13 mouse cellular contexts compared by ENCODE assay signal in the genomic region with DNA sequence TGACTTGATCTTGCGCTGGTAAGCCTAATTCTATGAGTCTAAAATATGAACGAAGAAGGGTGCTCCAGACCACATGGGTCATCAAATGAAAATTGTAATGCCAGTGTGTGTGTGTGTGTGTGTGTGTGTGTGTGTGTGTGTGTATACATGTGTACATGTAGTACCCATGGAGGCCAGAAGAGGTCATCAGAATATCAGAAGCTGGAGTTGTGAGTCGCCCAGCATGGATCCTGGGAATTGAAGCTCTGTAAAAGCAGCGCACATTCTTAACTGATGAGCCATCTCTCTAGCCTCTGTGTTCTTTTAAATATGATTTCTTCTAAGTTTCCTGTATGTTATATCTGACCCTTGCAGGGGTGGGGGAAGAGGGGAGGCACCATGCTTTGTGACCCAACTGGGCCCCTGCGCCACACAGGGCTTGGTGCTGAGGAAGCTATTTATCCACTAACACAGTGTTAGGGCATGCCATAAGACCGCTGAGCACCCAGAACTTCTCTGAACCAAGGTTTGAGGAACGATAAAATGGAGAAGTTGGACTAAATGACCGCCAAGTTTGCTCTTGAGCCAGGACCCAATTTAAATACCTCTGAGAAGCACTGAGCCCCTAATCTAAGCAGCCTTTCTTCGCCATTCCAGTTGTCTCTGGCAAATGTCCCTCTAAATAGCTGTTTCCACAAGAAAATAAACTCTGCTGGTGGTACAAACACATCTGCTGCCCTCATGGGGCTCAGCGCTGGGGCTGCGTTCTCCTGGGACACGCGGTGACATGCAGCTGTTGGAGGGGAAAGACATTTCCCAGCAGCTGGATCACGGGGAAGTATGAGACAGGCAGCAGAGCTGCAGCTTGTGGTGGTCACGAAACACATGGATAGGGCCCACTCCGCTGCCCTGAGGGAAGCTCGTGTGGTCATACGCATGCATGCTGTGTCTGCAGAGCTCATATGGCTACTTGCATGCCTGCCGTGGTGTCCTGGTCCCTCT. TPM values are rescaled to one million over a fixed set of nuclear protein-coding genes. Genes with fewer than 3 reads are reported as not detected.
DNase-seq lines count a peak whose midpoint lies in the region; ATAC-seq lines count a peak whose summit lies in the region.
"Had no signal": no experiment of that assay in that cellular context is flagged by ENCODE, and none has a peak within 500 bp of the region (broad histone marks: within the 10 kb centered on the region; RNA-seq: fewer than 3 reads in every experiment).

No protein-coding gene starts in this region.

- H3K9me3 ChIP-seq in midbrain, embryonic 14.5 days (ENCODE audit: control insufficient read depth, low read length) = no peaks in the 10 kb centered on the region
- H3K9me3 ChIP-seq in midbrain, embryonic 13.5 days = 0 out of 2 replicates have a peak, but pooled peaks cover 8% of the 10 kb centered on the region
- no peaks in the 10 kb centered on the region for H3K9me3 ChIP-seq in stomach, embryonic 15.5 days
- H3K9me3 ChIP-seq: liver, embryonic 12.5 days had no signal

- H3K27ac ChIP-seq in midbrain, embryonic 14.5 days (replicated peaks; ENCODE audit: low read depth, low read length) = no peak overlapping the region
- no peak overlapping the region for H3K27ac ChIP-seq in midbrain, embryonic 13.5 days
- H3K27ac ChIP-seq in stomach, embryonic 15.5 days = peak overlapping the region; percentile 49
- H3K27ac ChIP-seq: liver, embryonic 12.5 days had no signal

- no peaks in the 10 kb centered on the region for H3K36me3 ChIP-seq in midbrain, embryonic 14.5 days (ENCODE audit: control insufficient read depth, insufficient read depth, low read length)
- H3K36me3 ChIP-seq in midbrain, embryonic 13.5 days = no peaks in the 10 kb centered on the region
- no peaks in the 10 kb centered on the region for H3K36me3 ChIP-seq in stomach, embryonic 15.5 days
- H3K36me3 ChIP-seq: liver, embryonic 12.5 days had no signal

- DNase-seq in gastrocnemius, postnatal 14 days = peak; percentile 37
- DNase-seq in gastrocnemius, adult 18-20 months (ENCODE audit: low spot score) = no peak
- peak; percentile 20 for DNase-seq in midbrain, embryonic 14.5 days
- DNase-seq in thymus, postnatal 36 days = no peak
- no peak for DNase-seq in spleen, postnatal 14 days (ENCODE audit: low spot score in 2 of 2)
- DNase-seq: adrenal gland, adult 8-10 months; cerebellum, adult 8-10 months; heart, postnatal 14 days; thymus, postnatal 4 days had no signal

- no peak overlapping the region for H3K9ac ChIP-seq in midbrain, embryonic 14.5 days (replicated peaks; ENCODE audit: low read length)
- H3K9ac ChIP-seq in midbrain, embryonic 13.5 days (replicated peaks) = no peak overlapping the region
- no peak overlapping the region for H3K9ac ChIP-seq in stomach, embryonic 15.5 days
- H3K9ac ChIP-seq: liver, embryonic 12.5 days had no signal

- ATAC-seq in midbrain, embryonic 14.5 days (ENCODE audit: low FRiP score, low TSS enrichment) = no peak
- no peak for ATAC-seq in midbrain, embryonic 13.5 days
- peak; percentile 70 for ATAC-seq in granulocyte monocyte progenitor cell, adult 5-6 weeks (replicated peaks; ENCODE audit: poor library complexity, severe bottlenecking)
- ATAC-seq in stomach, embryonic 15.5 days (ENCODE audit: insufficient read depth, low FRiP score, low read depth) = no peak
- ATAC-seq: liver, embryonic 12.5 days had no signal

- no peaks in the 10 kb centered on the region for H3K4me1 ChIP-seq in midbrain, embryonic 14.5 days (ENCODE audit: control insufficient read depth, insufficient read depth, low read length)
- peaks cover 4% of the 10 kb centered on the region for H3K4me1 ChIP-seq in midbrain, embryonic 13.5 days (replicated peaks)
- H3K4me1 ChIP-seq in stomach, embryonic 15.5 days = peaks cover 16% of the 10 kb centered on the region; the same call in 1 of the 2 replicates
- H3K4me1 ChIP-seq: liver, embryonic 12.5 days had no signal

- no peak overlapping the region for H3K4me2 ChIP-seq in midbrain, embryonic 14.5 days (ENCODE audit: low read length)
- H3K4me2 ChIP-seq in midbrain, embryonic 13.5 days (replicated peaks) = no peak overlapping the region
- no peak overlapping the region for H3K4me2 ChIP-seq in stomach, embryonic 15.5 days
- H3K4me2 ChIP-seq: liver, embryonic 12.5 days had no signal

- no peaks in the 10 kb centered on the region for H3K27me3 ChIP-seq in midbrain, embryonic 14.5 days (ENCODE audit: control insufficient read depth, insufficient read depth, low read length)
- H3K27me3 ChIP-seq in midbrain, embryonic 13.5 days = 0 out of 2 replicates have a peak, but pooled peaks cover 5% of the 10 kb centered on the region
- H3K27me3 ChIP-seq in stomach, embryonic 15.5 days (replicated peaks) = no peaks in the 10 kb centered on the region
- H3K27me3 ChIP-seq: liver, embryonic 12.5 days had no signal

- WGBS in midbrain, embryonic 14.5 days = 94% methylated on average over 19 of the region's 19 CpGs
- 96% methylated on average over 19 of the region's 19 CpGs for WGBS in midbrain, embryonic 13.5 days
- 69% methylated on average over 19 of the region's 19 CpGs for WGBS in stomach, embryonic 15.5 days

- intact Hi-C loops in gastrocnemius, postnatal 14 days (cut with DNase I; ENCODE audit: low total_unique reads) = no loop called here

- no peak overlapping the region for H3K4me3 ChIP-seq in midbrain, embryonic 14.5 days (replicated peaks; ENCODE audit: low read depth, low read length)
- H3K4me3 ChIP-seq in midbrain, embryonic 13.5 days (replicated peaks) = no peak overlapping the region
- H3K4me3 ChIP-seq in stomach, embryonic 15.5 days (replicated peaks) = no peak overlapping the region
- H3K4me3 ChIP-seq: liver, embryonic 12.5 days had no signal

RNA-seq across cellular contexts. Expression of gene Otos, which starts 59.6 kb away (rescaled TPM):
- total RNA-seq in gastrocnemius, postnatal 14 days (2021) = under 1 TPM; 0.33 to 0.64 TPM
- total RNA-seq in gastrocnemius, adult 18-20 months (2021) = not detected
- 0.21 and 0.46 TPM in 2 replicates for polyA plus RNA-seq in midbrain, embryonic 14.5 days (2014; fragmentation: Nextera tagmentation; extraction: Ambion mirVana)
- 0.11 and 0.34 TPM in 2 replicates for polyA plus RNA-seq in midbrain, embryonic 13.5 days (2015; fragmentation: Nextera tagmentation; extraction: Ambion mirVana)
- 5.3 and 7.2 TPM in 2 replicates for total RNA-seq in granulocyte monocyte progenitor cell, adult 5-6 weeks (2014; fragmentation: Nextera tagmentation)
- total RNA-seq in granulocyte monocyte progenitor cell, adult 5-6 weeks (2017) = 2.5 TPM in 1 of 2 replicates, not detected in the other
- 0.19 and 0.21 TPM in 2 replicates for polyA plus RNA-seq in stomach, embryonic 15.5 days (2015; fragmentation: Nextera tagmentation; extraction: Ambion mirVana)
- total RNA-seq: heart, postnatal 14 days had no signal

Comparison
In these comparisons a context has a peak if more than half of its experiments do, and no peak if none do; other contexts are left out.
1. DNase-seq: peak in gastrocnemius, postnatal 14 days (single experiment) and midbrain, embryonic 14.5 days (single experiment); none in gastrocnemius, adult 18-20 months (single experiment), thymus, postnatal 36 days (0 of 2) and spleen, postnatal 14 days (0 of 2).